Mouse (Mus musculus) heart, adult 2 months (tissue): ENCODE measurements around the gene Erh.

Source experiments
- CTCF ChIP-seq: fragments of 200-600 bp; IDR thresholded peaks from 2 replicates; pipeline ENCODE4 v1.8.1; 2022; ENCODE audit warnings: antibody characterized with exemption, mild to moderate bottlenecking, moderate library complexity
- EP300 ChIP-seq: fragments of 200-500 bp; IDR thresholded peaks from 2 replicates; pipeline ENCODE4 v1.6.1; 2011; ENCODE audit warnings: low read depth, low read length, control low read depth; ENCODE audit not compliant: insufficient read depth
- POLR2A ChIP-seq: fragments of 200-500 bp; IDR thresholded peaks from 2 replicates; pipeline ENCODE4 v1.6.1; 2011; ENCODE audit warnings: mild to moderate bottlenecking, low read depth, low read length, control low read depth; ENCODE audit not compliant: insufficient read depth

GRCm38 (mm10) chr12:80643693-80644505 is at the start of gene Erh, which contains the start of gene Slc39a9:
- TF ChIP-seq CTCF = peak; percentile 40
- TF ChIP-seq EP300 = peak; percentile 69; the same call in 1 of the 2 replicates
- TF ChIP-seq POLR2A = peak; percentile 71
